Mouse (Mus musculus) inflammation-experienced regulatory T-cells, adult 6 months (primary cell): Measurements from ENCODE around the gene Mob3a. TPM values are rescaled to one million over a fixed set of nuclear protein-coding genes. Genes with fewer than 3 reads are reported as not detected.
A peak's percentile ranks its signal among the peaks of the same experiment; 100 is the strongest.

ENCODE experiments used
- ATAC-seq: one replicate; pipeline ENCODE4 v1.8.0; 2017
- polyA plus RNA-seq, 3 experiments: library from polyadenylated mRNA; unstranded; fragments of 100-300 nt; shearing (Covaris generic); gene quantifications; one replicate each; pipeline ENCODE4 v1.2.1; 2017

The Mob3a gene
- polyA plus RNA-seq, 3 experiments from 2014 or later = 190 to 248 (median 240) TPM

- ATAC-seq = no peak
Observed at GRCm38 (mm10) chr10:80698605-80699004, 3.2 kb downstream of the Mob3a start.

GRCm38 (mm10) chr10:80697812-80698211 lies 4.0 kb downstream of the Mob3a start:
- no peak for ATAC-seq

GRCm38 (mm10) chr10:80697393-80697787 lies 4.4 kb downstream of the Mob3a start:
- ATAC-seq = no peak

- no peak for ATAC-seq
Observed at GRCm38 (mm10) chr10:80696502-80697392, 5.0 kb downstream of the Mob3a start.

GRCm38 (mm10) chr10:80695801-80696501 lies 5.8 kb downstream of the Mob3a start:
- ATAC-seq = peak; percentile 7

GRCm38 (mm10) chr10:80695186-80695585 lies 6.6 kb downstream of the Mob3a start:
- ATAC-seq = peak; percentile 83

- no peak for ATAC-seq
Observed at GRCm38 (mm10) chr10:80694159-80694938, 7.4 kb downstream of the Mob3a start.

GRCm38 (mm10) chr10:80693401-80694045 lies 8.3 kb downstream of the Mob3a start:
- no peak for ATAC-seq

- ATAC-seq = no peak
Observed at GRCm38 (mm10) chr10:80692249-80693165, 9.3 kb downstream of the Mob3a start.

GRCm38 (mm10) chr10:80687850-80688249 lies 13.9 kb downstream of the Mob3a start:
- peak; percentile 49 for ATAC-seq

- no peak for ATAC-seq
Observed at GRCm38 (mm10) chr10:80686617-80687016, 15.2 kb downstream of the Mob3a start.

GRCm38 (mm10) chr10:80684984-80685383 lies 16.8 kb downstream of the Mob3a start:
- ATAC-seq = no peak

GRCm38 (mm10) chr10:80684214-80684613 lies 17.6 kb downstream of the Mob3a start:
- peak; percentile 53 for ATAC-seq

- ATAC-seq = no peak
Observed at GRCm38 (mm10) chr10:80683647-80684046, 18.1 kb downstream of the Mob3a start.

- peak; percentile 42 for ATAC-seq
Observed at GRCm38 (mm10) chr10:80682003-80682402, 19.8 kb downstream of the Mob3a start.

- no peak for ATAC-seq
Observed at GRCm38 (mm10) chr10:80680260-80680696, 21.5 kb downstream of the Mob3a start.

- no peak for ATAC-seq
Observed at GRCm38 (mm10) chr10:80679556-80680259, 22.1 kb downstream of the Mob3a start.

- no peak for ATAC-seq
Observed at GRCm38 (mm10) chr10:80678601-80679377, 23.0 kb downstream of the Mob3a start.

GRCm38 (mm10) chr10:80677942-80678436 lies 23.8 kb downstream of the Mob3a start, which contains the start of gene Mknk2:
Gene Mknk2 (minus strand): TSS chr10:80678112.
- ATAC-seq = peak; percentile 42
